Mouse (Mus musculus) liver, embryonic 15.5 days (tissue): ENCODE data around the gene Gm14399. TPM values are rescaled to one million over a fixed set of nuclear protein-coding genes. Genes with fewer than 3 reads are reported as not detected.
"Not testable (repeated sequence)": the region's sequence is repeated elsewhere in the genome, so short reads cannot be mapped to it uniquely, and the experiment has no call there.

Experiments used
- ATAC-seq: fragments of 200-750 bp; cut with Nextera tagmentation; 2 replicates; pipeline ENCODE4 v1.8.0; 2017; ENCODE audit warnings: moderate number of reproducible peaks, mild to moderate bottlenecking, moderate library complexity; ENCODE audit not compliant: insufficient read depth
- H3K27ac ChIP-seq: fragments of 300-500 bp; sonication (generic); replicated peaks from 2 replicates; pipeline ENCODE4 v1.5.1; 2015; ENCODE audit warnings: mild to moderate bottlenecking, inconsistent platforms
- H3K27me3 ChIP-seq: fragments of 300-500 bp; sonication (generic); 2 replicates; pipeline ENCODE4 v1.6.1; 2015; ENCODE audit warnings: mild to moderate bottlenecking, inconsistent platforms
- H3K36me3 ChIP-seq: fragments of 300-500 bp; sonication (generic); replicated peaks from 2 replicates; pipeline ENCODE4 v1.6.1; 2015; ENCODE audit warnings: moderate library complexity, mild to moderate bottlenecking, inconsistent platforms
- H3K4me1 ChIP-seq: fragments of 300-500 bp; sonication (generic); replicated peaks from 2 replicates; pipeline ENCODE4 v1.6.1; 2015; ENCODE audit warnings: inconsistent platforms
- H3K4me2 ChIP-seq: fragments of 300-500 bp; sonication (generic); 2 replicates; pipeline ENCODE4 v1.6.1; 2015; ENCODE audit warnings: moderate library complexity, mild to moderate bottlenecking, inconsistent platforms
- H3K4me3 ChIP-seq: fragments of 300-500 bp; sonication (generic); replicated peaks from 2 replicates; pipeline ENCODE4 v1.5.1; 2015; ENCODE audit warnings: mild to moderate bottlenecking, inconsistent platforms
- H3K9ac ChIP-seq: fragments of 300-500 bp; sonication (generic); 2 replicates; pipeline ENCODE4 v1.6.1; 2015; ENCODE audit warnings: moderate library complexity, mild to moderate bottlenecking, inconsistent platforms
- H3K9me3 ChIP-seq: fragments of 300-500 bp; sonication (generic); replicated peaks from 2 replicates; pipeline ENCODE4 v1.6.1; 2016; ENCODE audit warnings: inconsistent platforms
- WGBS: fragments of 180-500 bp; shearing (Covaris S2); methylation state at CpG from one replicate; pipeline ENCODE4 v1.1.7; 2015; ENCODE audit warnings: mixed read lengths; ENCODE audit not compliant: insufficient replicate concordance; 5-methylcytosine and 5-hydroxymethylcytosine counted together
- polyA plus RNA-seq: library from polyadenylated mRNA; unstranded; fragments of >200 nt; fragmentation: Nextera tagmentation; extraction: Ambion mirVana; gene quantifications from 2 replicates; pipeline ENCODE4 v1.2.1, GENCODE M21; 2015

The Gm14399 gene
- polyA plus RNA-seq, 1 experiment from 2014 or later = 1.0 TPM

DNA sequence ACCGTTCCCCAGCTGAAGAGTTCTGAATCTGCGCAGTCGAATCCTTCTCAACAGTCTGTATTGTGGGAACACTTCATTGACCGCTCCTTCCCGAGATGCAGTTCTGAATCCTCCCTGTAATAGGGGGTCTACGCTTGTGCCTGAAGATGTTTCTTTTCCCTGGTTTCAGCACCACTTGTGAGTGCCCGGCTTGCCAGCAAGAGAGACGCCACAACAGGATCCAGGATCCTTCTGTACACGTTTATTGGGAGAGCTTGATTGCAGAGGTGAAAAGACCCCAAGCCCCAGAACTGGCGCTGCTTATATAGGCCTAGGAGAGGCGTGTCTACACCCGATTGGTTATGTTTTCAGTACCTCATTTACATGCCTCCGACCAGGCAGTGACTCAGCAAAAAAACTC, 14.9 kb upstream of the Gm14399 start:
- Histone ChIP-seq H3K9me3 (0 out of 2 replicates have a peak, but pooled peaks cover 5% of the 10 kb centered on the region), H3K4me2 (no peak overlapping the region), H3K9ac (no peak overlapping the region), H3K27ac (no peak overlapping the region), H3K4me3 (no peak overlapping the region), H3K36me3 (no peaks in the 10 kb centered on the region), H3K27me3 (no peaks in the 10 kb centered on the region), H3K4me1 (no peaks in the 10 kb centered on the region)
- 77% methylated on average over 13 of the region's 13 CpGs for WGBS
- ATAC-seq = no peak

DNA sequence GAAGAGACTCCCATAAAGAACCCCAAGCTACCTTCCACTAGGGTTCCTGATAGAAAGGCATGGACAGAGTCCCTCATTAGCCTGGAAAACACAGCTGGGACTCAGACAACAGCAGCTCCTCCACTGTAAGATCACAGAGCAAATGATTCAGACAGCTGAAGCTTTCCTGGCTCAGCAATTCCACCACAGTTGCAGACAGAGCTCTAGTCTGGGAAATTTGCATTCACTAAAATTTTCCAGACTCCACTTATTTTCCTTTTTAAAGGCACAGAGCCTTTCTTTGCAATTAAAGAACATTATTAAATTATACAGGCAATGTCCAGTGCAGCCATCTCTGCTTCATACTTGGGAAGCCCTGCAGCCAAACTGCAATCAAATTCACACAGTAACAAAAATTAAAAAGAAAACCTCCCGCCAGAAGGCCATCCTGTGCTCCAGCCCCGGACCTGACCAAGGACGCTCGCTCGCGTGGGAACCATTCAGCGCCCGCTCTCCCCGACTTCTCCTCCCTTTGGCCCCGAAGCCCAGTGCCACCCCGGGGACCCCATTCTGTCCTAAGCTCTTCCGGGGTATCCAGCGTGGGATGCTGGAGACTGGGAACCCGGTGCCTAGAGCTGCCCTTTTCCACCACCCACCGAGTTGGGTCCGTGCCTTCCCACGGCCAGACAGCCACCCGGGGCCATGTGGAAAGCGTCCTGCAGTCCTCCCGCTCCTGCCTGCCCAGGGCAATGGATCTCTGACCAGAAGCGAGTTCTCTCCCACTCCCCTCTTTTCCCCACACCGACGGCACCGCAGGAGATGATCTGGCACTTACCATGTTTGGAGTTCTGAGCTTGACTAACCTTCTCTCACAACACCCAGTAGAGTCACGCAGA, 457 bp downstream of the Gm14399 start:
- 3% methylated on average over 25 of the region's 25 CpGs for WGBS
- not testable (repeated sequence) for H3K9ac ChIP-seq, H3K27ac ChIP-seq

GRCm38 (mm10) chr2:175140624-175141023, 1.2 kb downstream of the Gm14399 start:
- H3K9ac ChIP-seq, H3K4me2 ChIP-seq, ATAC-seq, H3K36me3 ChIP-seq, H3K27ac ChIP-seq, H3K4me3 ChIP-seq, H3K9me3 ChIP-seq, H3K4me1 ChIP-seq, H3K27me3 ChIP-seq: not testable (repeated sequence)

More for the DNA sequence above, 457 bp downstream of the Gm14399 start:
- not testable (repeated sequence) for ATAC-seq, H3K9me3 ChIP-seq, H3K36me3 ChIP-seq, H3K4me1 ChIP-seq, H3K27me3 ChIP-seq
- peak overlapping the region; percentile 52 for H3K4me3 ChIP-seq
- H3K4me2 ChIP-seq = peak overlapping the region; percentile 48

Other genes with a start within 250 kb of the Gm14399 start
- gene Gm14444, start 131.8 kb downstream of the Gm14399 start, polyA plus RNA-seq = not detected in 2 replicates
- not detected in 2 replicates for gene Gm14393, start 74.2 kb downstream of the Gm14399 start, polyA plus RNA-seq
- gene Gm14443, start 33.9 kb upstream of the Gm14399 start, polyA plus RNA-seq = 0.09 TPM in 1 of 2 replicates, not detected in the other
- gene Gm14391, start 64.9 kb upstream of the Gm14399 start, polyA plus RNA-seq = 1.1 and 1.5 TPM in 2 replicates
- gene Gm14440, start 133.1 kb upstream of the Gm14399 start, polyA plus RNA-seq = 1.1 TPM in 1 of 2 replicates, not detected in the other
- 3.9 and 4.1 TPM in 2 replicates for gene Gm4631, start 196.2 kb upstream of the Gm14399 start, polyA plus RNA-seq
- gene Zfp968, start 230.4 kb upstream of the Gm14399 start, polyA plus RNA-seq = 0.84 and 1.0 TPM in 2 replicates